Mouse (Mus musculus): ENCODE results near the gene Zmynd15.

GRCm38 (mm10) chr11:70485498-70485897, 26.3 kb downstream of the Zmynd15 start:
- TF ChIP-seq CTCF (IDR thresholded peaks at IDR 0.05; ENCODE audit: low read depth) (no peak), EP300 (IDR thresholded peaks at IDR 0.05; ENCODE audit: low read depth) (no peak)

All from heart, postnatal 0 days (tissue).